Mouse (Mus musculus): ENCODE measurements at regions not wholly inside any gene's neighbourhood (a gene's known extent, or its start where the extent isn't known, plus 50 kb on each side); places are given as distances from the start of the nearest gene placed in this dataset.

DNA sequence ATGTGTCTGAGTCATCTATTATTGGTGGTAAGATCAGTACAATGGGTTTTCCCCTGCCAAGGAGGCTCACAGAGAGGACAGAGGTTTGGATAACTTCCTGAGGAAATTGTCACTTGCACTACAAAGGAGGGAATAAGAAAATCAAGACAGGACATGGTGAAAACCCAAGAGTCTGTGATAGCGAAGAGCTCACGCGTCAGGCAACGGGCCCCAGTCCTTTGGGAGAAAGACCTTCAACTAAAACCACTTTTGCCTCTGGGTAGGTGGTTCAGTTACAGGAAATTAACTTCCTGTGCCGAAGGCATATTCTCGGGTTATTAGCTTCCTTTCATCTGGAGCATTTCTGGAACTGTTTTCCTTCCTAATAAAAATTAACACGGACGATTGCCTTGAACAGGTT lies 440.4 kb downstream of the Rnf144b start:
- H3K9me3 ChIP-seq (ENCODE audit: control insufficient read depth, low read length) = no peaks in the 10 kb centered on the region
- WGBS = 46% methylated on average over 8 of the region's 8 CpGs
- no peak for ATAC-seq (ENCODE audit: low read depth)
- no peak for DNase-seq (ENCODE audit: low spot score)
- H3K4me1 ChIP-seq (ENCODE audit: control insufficient read depth, insufficient read depth, low read length) = peaks cover 5% of the 10 kb centered on the region; the same call in 1 of the 2 replicates
- H3K27ac ChIP-seq (replicated peaks; ENCODE audit: low read depth, low read length) = no peak overlapping the region
- H3K27me3 ChIP-seq (replicated peaks; ENCODE audit: control insufficient read depth, insufficient read depth, low read length) = no peaks in the 10 kb centered on the region
- H3K9ac ChIP-seq (ENCODE audit: low read depth, low read length) = no peak overlapping the region
- H3K4me2 ChIP-seq (ENCODE audit: low read depth, low read length) = no peak overlapping the region
- no peaks in the 10 kb centered on the region for H3K36me3 ChIP-seq (ENCODE audit: control insufficient read depth, insufficient read depth, low read length)
- H3K4me3 ChIP-seq (ENCODE audit: low read depth, low read length) = no peak overlapping the region

DNA sequence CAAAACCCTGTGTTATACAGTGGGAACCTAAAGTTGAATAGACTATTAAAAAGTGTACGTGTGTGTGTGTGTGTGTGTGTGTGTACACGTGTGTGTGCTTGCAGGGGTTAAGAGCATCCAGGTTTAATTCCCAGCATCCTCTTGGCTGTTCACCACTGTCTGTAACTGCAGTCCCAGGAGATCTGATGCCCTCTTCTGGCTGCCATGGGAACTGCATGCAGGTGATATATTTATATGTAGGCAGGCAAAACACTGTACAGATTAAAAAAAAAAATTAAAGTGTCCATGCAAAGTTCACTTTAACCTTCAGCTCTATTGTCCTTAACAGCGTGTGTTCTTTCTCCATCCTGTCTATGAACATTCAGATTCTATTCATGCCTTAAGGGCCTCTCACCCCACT lies 454.1 kb downstream of the Rnf144b start:
- ATAC-seq (ENCODE audit: low read depth) (no peak), DNase-seq (ENCODE audit: low spot score) (no peak)
- Histone ChIP-seq H3K27me3 (replicated peaks; ENCODE audit: control insufficient read depth, insufficient read depth, low read length) (no peaks in the 10 kb centered on the region), H3K9ac (ENCODE audit: low read depth, low read length) (no peak overlapping the region), H3K36me3 (ENCODE audit: control insufficient read depth, insufficient read depth, low read length) (no peaks in the 10 kb centered on the region), H3K4me1 (ENCODE audit: control insufficient read depth, insufficient read depth, low read length) (no peaks in the 10 kb centered on the region), H3K9me3 (ENCODE audit: control insufficient read depth, low read length) (no peaks in the 10 kb centered on the region), H3K4me3 (ENCODE audit: low read depth, low read length) (no peak overlapping the region), H3K4me2 (ENCODE audit: low read depth, low read length) (no peak overlapping the region), H3K27ac (replicated peaks; ENCODE audit: low read depth, low read length) (no peak overlapping the region)
- WGBS = 59% methylated on average over 3 of the region's 3 CpGs

DNA sequence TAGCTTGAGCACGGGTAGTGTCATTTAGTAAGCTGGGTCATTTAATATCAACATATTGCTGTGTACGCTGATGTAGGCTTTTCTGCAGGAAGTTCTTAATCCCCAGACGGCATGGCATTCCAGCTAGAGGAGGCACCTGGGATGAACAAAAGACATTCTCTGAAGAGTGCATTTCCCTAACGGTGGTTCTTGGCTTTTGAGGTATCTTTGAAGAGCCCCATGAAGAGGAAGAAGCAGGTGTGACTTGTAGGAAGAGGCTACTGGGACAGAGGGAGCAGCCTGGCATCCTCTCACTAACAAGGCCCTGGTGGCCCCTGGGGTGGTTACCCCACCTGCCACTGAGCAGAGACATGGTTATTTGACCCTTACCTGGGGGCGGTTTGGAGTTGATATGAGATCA lies 457.7 kb downstream of the Rnf144b start:
- H3K9me3 ChIP-seq (ENCODE audit: control insufficient read depth, low read length) = no peaks in the 10 kb centered on the region
- no peaks in the 10 kb centered on the region for H3K36me3 ChIP-seq (ENCODE audit: control insufficient read depth, insufficient read depth, low read length)
- H3K27me3 ChIP-seq (replicated peaks; ENCODE audit: control insufficient read depth, insufficient read depth, low read length) = no peaks in the 10 kb centered on the region
- no peak overlapping the region for H3K4me3 ChIP-seq (ENCODE audit: low read depth, low read length)
- ATAC-seq (ENCODE audit: low read depth) = peak; percentile 86
- no peak overlapping the region for H3K9ac ChIP-seq (ENCODE audit: low read depth, low read length)
- no peak overlapping the region for H3K27ac ChIP-seq (replicated peaks; ENCODE audit: low read depth, low read length)
- no peaks in the 10 kb centered on the region for H3K4me1 ChIP-seq (ENCODE audit: control insufficient read depth, insufficient read depth, low read length)
- 76% methylated on average over 5 of the region's 5 CpGs for whole genome bisulfite sequencing
- DNase-seq (ENCODE audit: low spot score) = peak; percentile 25
- no peak overlapping the region for H3K4me2 ChIP-seq (ENCODE audit: low read depth, low read length)

DNA sequence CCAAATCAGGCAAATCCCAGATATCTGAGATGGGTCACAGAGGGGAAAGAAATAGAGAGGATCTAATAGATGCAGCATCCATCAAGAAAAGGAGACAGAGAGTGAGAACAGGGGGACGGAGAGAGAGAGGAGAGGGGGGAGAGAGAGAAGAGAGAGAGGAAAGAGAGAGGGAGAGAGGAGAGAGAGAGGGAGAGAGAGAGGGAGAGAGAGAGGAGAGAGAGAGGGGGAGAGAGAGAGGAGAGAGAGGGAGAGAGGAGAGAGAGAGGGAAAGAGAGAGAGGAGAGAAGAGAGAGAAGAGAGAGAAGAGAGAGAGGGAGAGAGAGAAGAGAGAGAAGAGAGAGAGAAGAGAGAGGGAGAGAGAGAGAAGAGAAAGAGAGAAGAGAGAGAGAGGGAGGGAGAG lies 462.7 kb downstream of the Rnf144b start:
- DNase-seq (ENCODE audit: low spot score) (no peak), ATAC-seq (ENCODE audit: low read depth) (no peak)
- no peak overlapping the region for H3K4me3 ChIP-seq (ENCODE audit: low read depth, low read length)
- no peaks in the 10 kb centered on the region for H3K9me3 ChIP-seq (ENCODE audit: control insufficient read depth, low read length)
- no peaks in the 10 kb centered on the region for H3K4me1 ChIP-seq (ENCODE audit: control insufficient read depth, insufficient read depth, low read length)
- H3K36me3 ChIP-seq (ENCODE audit: control insufficient read depth, insufficient read depth, low read length) = no peaks in the 10 kb centered on the region
- H3K27ac ChIP-seq (replicated peaks; ENCODE audit: low read depth, low read length) = no peak overlapping the region
- H3K4me2 ChIP-seq (ENCODE audit: low read depth, low read length) = no peak overlapping the region
- no peak overlapping the region for H3K9ac ChIP-seq (ENCODE audit: low read depth, low read length)
- 54% methylated on average over 1 of the region's 1 CpGs for WGBS
- H3K27me3 ChIP-seq (replicated peaks; ENCODE audit: control insufficient read depth, insufficient read depth, low read length) = no peaks in the 10 kb centered on the region

DNA sequence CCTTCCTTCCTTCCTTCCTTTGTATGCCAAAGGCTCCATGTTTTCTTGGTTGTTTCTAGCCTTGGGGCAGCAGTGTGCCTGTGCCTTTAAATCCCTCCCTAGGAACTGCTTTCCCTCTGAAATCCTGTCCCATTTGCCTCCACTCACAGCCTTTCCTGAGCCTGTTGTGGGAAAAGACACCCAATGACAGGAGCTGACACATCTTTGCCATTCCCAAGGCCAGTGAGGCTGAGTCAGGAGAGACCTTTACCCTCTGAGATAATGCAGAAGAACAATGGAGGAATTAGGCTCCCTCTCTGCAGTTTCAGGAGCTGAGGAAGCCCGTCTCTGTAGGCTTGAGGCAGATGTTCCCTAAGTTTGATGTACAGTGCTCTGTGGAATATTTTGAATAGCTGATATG lies 480.2 kb downstream of the Rnf144b start:
- H3K36me3 ChIP-seq (ENCODE audit: control insufficient read depth, insufficient read depth, low read length) = no peaks in the 10 kb centered on the region
- ATAC-seq (ENCODE audit: low read depth) (no peak), DNase-seq (ENCODE audit: low spot score) (no peak)
- no peak overlapping the region for H3K27ac ChIP-seq (replicated peaks; ENCODE audit: low read depth, low read length)
- H3K4me1 ChIP-seq (ENCODE audit: control insufficient read depth, insufficient read depth, low read length) = no peaks in the 10 kb centered on the region
- H3K27me3 ChIP-seq (replicated peaks; ENCODE audit: control insufficient read depth, insufficient read depth, low read length) = no peaks in the 10 kb centered on the region
- 48% methylated on average over 1 of the region's 1 CpGs for WGBS
- no peak overlapping the region for H3K9ac ChIP-seq (ENCODE audit: low read depth, low read length)
- no peak overlapping the region for H3K4me3 ChIP-seq (ENCODE audit: low read depth, low read length)
- no peaks in the 10 kb centered on the region for H3K9me3 ChIP-seq (ENCODE audit: control insufficient read depth, low read length)
- H3K4me2 ChIP-seq (ENCODE audit: low read depth, low read length) = no peak overlapping the region

DNA sequence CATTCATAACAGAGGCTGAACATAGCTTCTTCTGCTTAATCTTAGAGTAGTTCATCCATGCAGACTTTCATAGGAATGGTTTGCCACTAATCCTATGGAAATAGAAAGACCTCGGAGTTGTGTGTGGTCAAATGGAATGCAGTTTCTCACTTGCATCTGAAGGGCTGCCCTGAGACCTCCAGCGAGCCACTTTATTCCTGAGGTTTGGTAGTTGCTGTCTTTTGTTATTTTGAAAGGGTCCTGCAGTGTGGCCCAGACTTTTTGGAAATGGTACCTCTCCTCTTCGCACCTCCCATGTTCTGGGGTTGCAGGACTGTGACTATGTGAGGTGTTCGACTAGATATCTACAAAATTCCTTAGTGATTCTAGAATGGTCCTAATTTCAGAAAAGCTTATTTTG lies 489.0 kb downstream of the Rnf144b start:
- Histone ChIP-seq H3K27me3 (replicated peaks; ENCODE audit: control insufficient read depth, insufficient read depth, low read length) (no peaks in the 10 kb centered on the region), H3K9ac (ENCODE audit: low read depth, low read length) (no peak overlapping the region), H3K4me2 (ENCODE audit: low read depth, low read length) (no peak overlapping the region), H3K4me1 (ENCODE audit: control insufficient read depth, insufficient read depth, low read length) (no peaks in the 10 kb centered on the region), H3K4me3 (ENCODE audit: low read depth, low read length) (no peak overlapping the region), H3K36me3 (ENCODE audit: control insufficient read depth, insufficient read depth, low read length) (no peaks in the 10 kb centered on the region), H3K27ac (replicated peaks; ENCODE audit: low read depth, low read length) (no peak overlapping the region), H3K9me3 (ENCODE audit: control insufficient read depth, low read length) (peaks cover 3% of the 10 kb centered on the region; the same call in 1 of the 2 replicates)
- ATAC-seq (ENCODE audit: low read depth) (no peak), DNase-seq (ENCODE audit: low spot score) (no peak)
- WGBS = 82% methylated on average over 4 of the region's 4 CpGs

DNA sequence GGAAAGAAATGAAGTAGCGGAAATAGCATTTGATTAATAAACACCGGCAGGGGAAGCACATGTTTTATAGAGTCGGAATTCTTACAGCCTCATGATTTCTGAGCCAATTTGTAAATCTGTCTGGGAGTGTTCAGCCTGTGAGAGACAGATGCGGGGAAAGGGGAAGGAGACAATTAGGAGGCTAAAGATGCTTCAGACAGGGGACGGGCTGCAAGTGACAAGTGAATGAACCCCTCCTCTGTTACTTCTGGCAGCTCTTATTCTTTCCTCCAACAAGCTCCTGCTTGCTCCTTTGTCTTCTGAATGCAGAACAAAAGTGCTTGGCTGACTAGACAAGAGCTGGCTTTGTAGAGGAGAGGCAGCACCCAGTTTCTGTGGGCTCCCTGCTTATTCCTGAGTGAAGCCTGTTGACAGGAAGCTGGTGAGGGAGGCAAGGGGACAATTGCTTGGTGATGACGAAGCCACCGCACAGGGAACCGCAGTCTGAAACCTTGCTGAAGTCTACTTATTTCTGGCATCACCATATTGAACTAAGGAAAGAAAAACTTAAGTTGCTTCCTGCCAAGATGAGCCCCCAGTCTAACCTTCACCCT lies 514.2 kb downstream of the Rnf144b start:
- Histone ChIP-seq H3K4me1 (ENCODE audit: control insufficient read depth, insufficient read depth, low read length) (no peaks in the 10 kb centered on the region), H3K9me3 (ENCODE audit: control insufficient read depth, low read length) (no peaks in the 10 kb centered on the region), H3K27me3 (replicated peaks; ENCODE audit: control insufficient read depth, insufficient read depth, low read length) (no peaks in the 10 kb centered on the region), H3K36me3 (ENCODE audit: control insufficient read depth, insufficient read depth, low read length) (no peaks in the 10 kb centered on the region), H3K27ac (replicated peaks; ENCODE audit: low read depth, low read length) (no peak overlapping the region), H3K4me3 (ENCODE audit: low read depth, low read length) (no peak overlapping the region), H3K4me2 (ENCODE audit: low read depth, low read length) (no peak overlapping the region), H3K9ac (ENCODE audit: low read depth, low read length) (no peak overlapping the region)
- DNase-seq (ENCODE audit: low spot score) = peak; percentile 22
- ATAC-seq (ENCODE audit: low read depth) = 0 out of 2 replicates have a peak, but pooled peaks have one; percentile 30
- WGBS = 50% methylated on average over 8 of the region's 8 CpGs

DNA sequence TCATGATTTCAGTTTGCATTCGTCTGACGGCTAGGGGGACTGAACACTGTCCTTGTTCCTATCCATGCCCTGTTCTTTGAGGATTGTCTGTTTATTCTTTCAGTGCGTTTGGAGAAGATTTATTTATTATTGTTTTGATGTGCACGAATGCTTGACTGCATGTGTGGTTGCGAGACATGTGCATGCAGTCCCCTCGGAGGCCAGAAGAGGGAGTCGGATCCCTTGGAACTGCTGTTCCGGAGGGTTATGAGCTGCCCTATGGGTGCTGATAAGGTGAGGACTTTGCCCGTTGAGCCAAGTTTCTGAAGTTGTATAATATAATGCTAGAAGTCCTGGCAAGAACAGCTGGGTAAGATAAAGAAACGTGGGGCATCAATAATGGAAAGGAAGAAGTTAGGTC lies 519.9 kb downstream of the Rnf144b start:
- Histone ChIP-seq H3K9ac (ENCODE audit: low read depth, low read length) (no peak overlapping the region), H3K4me1 (ENCODE audit: control insufficient read depth, insufficient read depth, low read length) (no peaks in the 10 kb centered on the region), H3K27me3 (replicated peaks; ENCODE audit: control insufficient read depth, insufficient read depth, low read length) (no peaks in the 10 kb centered on the region), H3K9me3 (ENCODE audit: control insufficient read depth, low read length) (no peaks in the 10 kb centered on the region), H3K4me3 (ENCODE audit: low read depth, low read length) (no peak overlapping the region), H3K27ac (replicated peaks; ENCODE audit: low read depth, low read length) (no peak overlapping the region; the same call in 1 of the 2 replicates), H3K36me3 (ENCODE audit: control insufficient read depth, insufficient read depth, low read length) (no peaks in the 10 kb centered on the region), H3K4me2 (ENCODE audit: low read depth, low read length) (no peak overlapping the region)
- 87% methylated on average over 10 of the region's 10 CpGs for WGBS
- no peak for ATAC-seq (ENCODE audit: low read depth)
- no peak for DNase-seq (ENCODE audit: low spot score)

DNA sequence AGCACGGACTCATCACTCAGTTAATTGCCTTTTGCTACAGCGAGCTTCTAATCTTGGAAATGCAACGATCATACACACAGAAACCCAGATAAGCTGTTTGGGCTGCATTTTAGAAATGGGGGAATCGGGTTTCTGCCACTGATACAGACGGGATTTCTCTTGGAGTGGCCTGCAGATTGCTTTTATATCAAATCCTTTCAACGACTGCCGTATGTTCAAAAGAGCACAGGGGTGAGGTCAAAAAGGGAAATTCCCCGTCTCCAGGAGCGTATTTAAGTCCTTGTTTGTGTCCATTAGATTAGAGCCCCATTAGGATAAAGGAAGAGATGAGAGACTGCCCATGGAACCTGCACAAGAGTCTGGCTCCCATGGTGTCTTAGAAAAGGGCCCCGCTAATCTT lies 522.6 kb downstream of the Rnf144b start:
- Histone ChIP-seq H3K4me2 (ENCODE audit: low read depth, low read length) (no peak overlapping the region), H3K36me3 (ENCODE audit: control insufficient read depth, insufficient read depth, low read length) (no peaks in the 10 kb centered on the region), H3K9ac (ENCODE audit: low read depth, low read length) (no peak overlapping the region), H3K9me3 (ENCODE audit: control insufficient read depth, low read length) (no peaks in the 10 kb centered on the region), H3K4me1 (ENCODE audit: control insufficient read depth, insufficient read depth, low read length) (no peaks in the 10 kb centered on the region), H3K27me3 (replicated peaks; ENCODE audit: control insufficient read depth, insufficient read depth, low read length) (no peaks in the 10 kb centered on the region), H3K4me3 (ENCODE audit: low read depth, low read length) (no peak overlapping the region), H3K27ac (replicated peaks; ENCODE audit: low read depth, low read length) (no peak overlapping the region)
- no peak for DNase-seq (ENCODE audit: low spot score)
- no peak for ATAC-seq (ENCODE audit: low read depth)
- 44% methylated on average over 10 of the region's 10 CpGs for WGBS
